Mouse (Mus musculus) heart, embryonic 14.5 days (tissue): ENCODE results near the gene Cnih2. TPM values are rescaled to one million over a fixed set of nuclear protein-coding genes. Genes with fewer than 3 reads are reported as not detected.
A peak's percentile ranks its signal among the peaks of the same experiment; 100 is the strongest.

Source experiments
- ATAC-seq: fragments of 200-750 bp; cut with Nextera tagmentation; 2 replicates; pipeline ENCODE4 v1.8.0; 2017; ENCODE audit warnings: low read depth, moderate TSS enrichment; ENCODE audit not compliant: insufficient number of reproducible peaks, insufficient read depth, low FRiP score
- H3K27ac ChIP-seq, 2 experiments: fragments of 200-500 bp in 1 of 2; fragments of 300-500 bp in 1 of 2; sonication (generic) in 1 of 2; replicated peaks in 1 of 2; 2 replicates each; pipeline ENCODE4 v1.5.1; 2012 to 2014; ENCODE audit warnings: low read depth in 2 of 2, low read length in 2 of 2, control low read depth in 1 of 2, mild to moderate bottlenecking in 1 of 2, mixed read lengths in 1 of 2; ENCODE audit not compliant: control insufficient read depth in 1 of 2, insufficient read depth in 1 of 2
- H3K27me3 ChIP-seq: fragments of 300-500 bp; sonication (generic); 2 replicates; pipeline ENCODE4 v1.6.1; 2014; ENCODE audit warnings: mild to moderate bottlenecking, low read length, control low read depth; ENCODE audit not compliant: control insufficient read depth, insufficient read depth
- H3K36me3 ChIP-seq: fragments of 300-500 bp; sonication (generic); 2 replicates; pipeline ENCODE4 v1.6.1; 2014; ENCODE audit warnings: mild to moderate bottlenecking, control low read depth, low read length, mixed read lengths; ENCODE audit not compliant: control insufficient read depth, insufficient read depth
- H3K4me1 ChIP-seq, 2 experiments: fragments of 200-500 bp in 1 of 2; fragments of 300-500 bp in 1 of 2; sonication (generic) in 1 of 2; 2 replicates each; pipeline ENCODE4 v1.6.1; 2012 to 2014; ENCODE audit warnings: low read length in 2 of 2, control low read depth in 1 of 2, mixed read lengths in 1 of 2; ENCODE audit not compliant: control insufficient read depth in 2 of 2, insufficient read depth in 2 of 2
- H3K4me2 ChIP-seq: fragments of 300-500 bp; sonication (generic); 2 replicates; pipeline ENCODE4 v1.6.1; 2014; ENCODE audit warnings: mild to moderate bottlenecking, low read length
- H3K4me3 ChIP-seq, 2 experiments: fragments of 200-500 bp in 1 of 2; fragments of 300-500 bp in 1 of 2; sonication (generic) in 1 of 2; 2 replicates each; pipeline ENCODE4 v1.5.1; 2012 to 2014; ENCODE audit warnings: low read length in 2 of 2, mild to moderate bottlenecking in 2 of 2, control low read depth in 1 of 2, low read depth in 1 of 2, moderate library complexity in 1 of 2; ENCODE audit not compliant: control insufficient read depth in 1 of 2, insufficient read depth in 1 of 2
- H3K9ac ChIP-seq: fragments of 300-500 bp; sonication (generic); 2 replicates; pipeline ENCODE4 v1.6.1; 2014; ENCODE audit warnings: mild to moderate bottlenecking, low read length
- H3K9me3 ChIP-seq: fragments of 300-500 bp; sonication (generic); 2 replicates; pipeline ENCODE4 v1.6.1; 2016; ENCODE audit warnings: low read length, control low read depth; ENCODE audit not compliant: control insufficient read depth
- WGBS: fragments of 180-500 bp; shearing (Covaris S2); extraction: QIAGEN DNeasy Blood & Tissue Kit; methylation state at CpG from one replicate; pipeline ENCODE4 v1.1.7; 2014; 5-methylcytosine and 5-hydroxymethylcytosine counted together
- polyA plus RNA-seq: library from polyadenylated mRNA; unstranded; fragments of >200 nt; fragmentation: Nextera tagmentation; extraction: Ambion mirVana; gene quantifications from 2 replicates; pipeline ENCODE4 v1.2.1, GENCODE M21; 2014

Cnih2 gene
- polyA plus RNA-seq, 1 experiment from 2014 or later, result 5.4 TPM

GRCm38 (mm10) chr19:5083961-5084833, 14.1 kb downstream of the Cnih2 start:
- Histone ChIP-seq H3K4me2 (no peak overlapping the region), H3K9me3 (no peaks in the 10 kb centered on the region), H3K4me3 (peak overlapping the region; percentile 51 to 54; a peak in 2 of 4 replicates), H3K27ac (no peak overlapping the region), H3K4me1 (peaks cover 13 to 18% of the 10 kb centered on the region in 2 experiments), H3K9ac (no peak overlapping the region), H3K36me3 (no peaks in the 10 kb centered on the region), H3K27me3 (peaks cover 63% of the 10 kb centered on the region)
- ATAC-seq, result no peak
- 68% methylated on average over 3 of the region's 3 CpGs for WGBS

- Histone ChIP-seq H3K36me3 (no peaks in the 10 kb centered on the region), H3K4me2 (no peak overlapping the region), H3K4me3 (no peak overlapping the region), H3K27me3 (peaks cover 63% of the 10 kb centered on the region), H3K9ac (no peak overlapping the region), H3K9me3 (no peaks in the 10 kb centered on the region), H3K4me1 (peaks cover 10 to 13% of the 10 kb centered on the region in 2 experiments), H3K27ac (no peak overlapping the region)
- ATAC-seq, result no peak
- 51% methylated on average over 24 of the region's 24 CpGs for WGBS
These were observed 15.7 kb downstream of the Cnih2 start for GRCm38 (mm10) chr19:5082596-5082995.

- WGBS, result 54% methylated on average over 18 of the region's 18 CpGs
- Histone ChIP-seq H3K4me1 (peaks cover 8 to 9% of the 10 kb centered on the region in 2 experiments; a peak in 3 of 4 replicates), H3K9me3 (no peaks in the 10 kb centered on the region), H3K27ac (no peak overlapping the region), H3K27me3 (peaks cover 63% of the 10 kb centered on the region), H3K4me3 (no peak overlapping the region), H3K9ac (no peak overlapping the region), H3K36me3 (no peaks in the 10 kb centered on the region), H3K4me2 (no peak overlapping the region)
- no peak for ATAC-seq
These were observed 16.3 kb downstream of the Cnih2 start for GRCm38 (mm10) chr19:5082005-5082404.

GRCm38 (mm10) chr19:5079279-5079678, 19.0 kb downstream of the Cnih2 start:
- no peaks in the 10 kb centered on the region for H3K36me3 ChIP-seq
- no peak overlapping the region for H3K9ac ChIP-seq
- ATAC-seq, result no peak
- no peaks in the 10 kb centered on the region for H3K9me3 ChIP-seq
- H3K4me2 ChIP-seq, result no peak overlapping the region
- WGBS, result 100% methylated on average over 1 of the region's 1 CpGs
- H3K27ac ChIP-seq, result no peak overlapping the region
- H3K4me1 ChIP-seq, result no peaks in the 10 kb centered on the region
- H3K4me3 ChIP-seq, result no peak overlapping the region
- H3K27me3 ChIP-seq, result peaks cover 43% of the 10 kb centered on the region

GRCm38 (mm10) chr19:5073518-5073917, 24.8 kb downstream of the Cnih2 start:
- Histone ChIP-seq H3K9ac (no peak overlapping the region), H3K4me2 (no peak overlapping the region), H3K4me3 (no peak overlapping the region; a peak in 1 of 4 replicates), H3K36me3 (no peaks in the 10 kb centered on the region), H3K27me3 (peaks cover 12% of the 10 kb centered on the region), H3K4me1 (peaks cover 15 to 20% of the 10 kb centered on the region in 2 experiments), H3K27ac (no peak overlapping the region), H3K9me3 (no peaks in the 10 kb centered on the region)
- WGBS, result 29% methylated on average over 5 of the region's 5 CpGs
- ATAC-seq, result no peak

- ATAC-seq, result no peak
- Histone ChIP-seq H3K36me3 (no peaks in the 10 kb centered on the region), H3K27ac (no peak overlapping the region), H3K4me2 (peak overlapping the region; percentile 89), H3K4me1 (peaks cover 19 to 25% of the 10 kb centered on the region in 2 experiments), H3K9ac (no peak overlapping the region), H3K4me3 (peak overlapping the region; percentile 20 to 49; a peak in 2 of 4 replicates), H3K27me3 (peaks cover 12% of the 10 kb centered on the region), H3K9me3 (no peaks in the 10 kb centered on the region)
- WGBS, result 2% methylated on average over 15 of the region's 15 CpGs
These were observed 25.3 kb downstream of the Cnih2 start for GRCm38 (mm10) chr19:5073028-5073427.

GRCm38 (mm10) chr19:5072389-5073019, 25.8 kb downstream of the Cnih2 start:
- Histone ChIP-seq H3K4me2 (peak overlapping the region; percentile 89), H3K9me3 (no peaks in the 10 kb centered on the region), H3K27me3 (peaks cover 12% of the 10 kb centered on the region), H3K9ac (peak overlapping the region; percentile 64; the same call in 1 of the 2 replicates), H3K27ac (peak overlapping the region; percentile 33 to 47; a peak in 2 of 4 replicates), H3K36me3 (no peaks in the 10 kb centered on the region), H3K4me3 (peak overlapping the region; percentile 36 to 49), H3K4me1 (peaks cover 21 to 29% of the 10 kb centered on the region in 2 experiments)
- 1% methylated on average over 20 of the region's 20 CpGs for WGBS
- ATAC-seq, result no peak
